Mouse (Mus musculus): ENCODE data around the gene Gimap7. TPM values are rescaled to one million over a fixed set of nuclear protein-coding genes. Genes with fewer than 3 reads are reported as not detected.

The Gimap7 gene
- total RNA-seq (2021): not detected
- long read RNA-seq, experiment 1: 0 reads
- long read RNA-seq, experiment 2: 0 reads

GRCm38 (mm10) chr6:48718455-48718854 lies at the start of gene Gimap7, which contains the start of gene Gm28053:
Gene Gimap7, plus strand, starts transcription at chr6:48718621.
Gene Gm28053, plus strand, starts transcription at chr6:48718607.
- intact Hi-C loops (cut with DNase I): no loop called here
- H3K4me3 ChIP-seq: no peak within 1 kb of the TSS
- no peak for DNase-seq (ENCODE audit: extremely low spot score in 1 of 2, low spot score in 2 of 2)
- TF ChIP-seq CTCF (IDR thresholded peaks at IDR 0.05): no peak
- H3K27ac ChIP-seq: no peak within 1 kb of the TSS

GRCm38 (mm10) chr6:48669446-48669969 lies 48.9 kb upstream of the Gimap7 start:
- intact Hi-C loops (cut with DNase I): no loop called here
- H3K27ac ChIP-seq: no peak overlapping the region
- TF ChIP-seq CTCF (IDR thresholded peaks at IDR 0.05): no peak
- H3K4me3 ChIP-seq: no peak overlapping the region
- no peak for DNase-seq (ENCODE audit: extremely low spot score in 1 of 2, low spot score in 2 of 2)

DNA sequence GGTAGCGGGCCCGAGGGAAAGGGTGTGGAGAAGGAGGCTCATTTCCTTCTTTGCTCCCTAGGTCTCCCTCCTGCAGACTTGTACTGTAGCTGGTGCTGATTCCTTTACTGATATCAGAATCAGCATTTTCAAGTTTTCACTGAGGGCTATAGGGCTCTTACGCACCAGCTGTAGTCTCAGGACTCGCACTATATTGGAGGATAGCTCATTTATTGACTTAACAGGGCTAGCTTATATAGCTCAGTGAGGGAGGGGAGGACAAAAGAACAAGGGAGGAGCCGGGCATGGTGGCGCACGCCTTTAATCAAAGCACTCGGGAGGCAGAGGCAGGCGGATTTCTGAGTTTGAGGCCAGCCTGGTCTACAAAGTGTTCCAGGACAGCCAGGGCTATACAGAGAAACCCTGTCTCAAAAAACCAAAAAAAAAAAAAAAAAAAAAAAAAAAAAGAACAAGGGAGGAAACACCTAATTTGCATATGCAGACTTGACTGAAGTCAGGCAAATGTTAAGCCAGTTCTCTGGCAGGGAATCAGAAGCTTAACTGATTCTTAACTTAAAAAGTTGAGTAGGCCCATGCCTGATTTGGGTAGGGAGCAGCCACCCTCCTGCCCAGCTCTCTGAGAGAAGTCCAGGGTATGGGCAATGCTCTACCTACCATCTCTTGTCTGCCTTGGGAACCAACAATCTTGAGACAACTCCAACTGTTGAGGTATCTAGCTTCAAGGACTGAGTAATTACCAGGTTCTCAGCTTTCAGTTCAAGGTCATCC lies 43.9 kb upstream of the Gimap7 start:
- Histone ChIP-seq H3K27ac (no peak overlapping the region), H3K4me3 (no peak overlapping the region)
- intact Hi-C loops (cut with DNase I): no loop called here
- no peak for TF ChIP-seq CTCF (IDR thresholded peaks at IDR 0.05)
- no peak for DNase-seq (ENCODE audit: extremely low spot score in 1 of 2, low spot score in 2 of 2)

GRCm38 (mm10) chr6:48675400-48675930 lies 43.0 kb upstream of the Gimap7 start:
- no peak for DNase-seq (ENCODE audit: extremely low spot score in 1 of 2, low spot score in 2 of 2)
- Histone ChIP-seq H3K27ac (no peak overlapping the region), H3K4me3 (peak overlapping the region; percentile 13; the same call in 1 of the 2 replicates)
- intact Hi-C loops (cut with DNase I): no loop called here
- TF ChIP-seq CTCF (IDR thresholded peaks at IDR 0.05): no peak

DNA sequence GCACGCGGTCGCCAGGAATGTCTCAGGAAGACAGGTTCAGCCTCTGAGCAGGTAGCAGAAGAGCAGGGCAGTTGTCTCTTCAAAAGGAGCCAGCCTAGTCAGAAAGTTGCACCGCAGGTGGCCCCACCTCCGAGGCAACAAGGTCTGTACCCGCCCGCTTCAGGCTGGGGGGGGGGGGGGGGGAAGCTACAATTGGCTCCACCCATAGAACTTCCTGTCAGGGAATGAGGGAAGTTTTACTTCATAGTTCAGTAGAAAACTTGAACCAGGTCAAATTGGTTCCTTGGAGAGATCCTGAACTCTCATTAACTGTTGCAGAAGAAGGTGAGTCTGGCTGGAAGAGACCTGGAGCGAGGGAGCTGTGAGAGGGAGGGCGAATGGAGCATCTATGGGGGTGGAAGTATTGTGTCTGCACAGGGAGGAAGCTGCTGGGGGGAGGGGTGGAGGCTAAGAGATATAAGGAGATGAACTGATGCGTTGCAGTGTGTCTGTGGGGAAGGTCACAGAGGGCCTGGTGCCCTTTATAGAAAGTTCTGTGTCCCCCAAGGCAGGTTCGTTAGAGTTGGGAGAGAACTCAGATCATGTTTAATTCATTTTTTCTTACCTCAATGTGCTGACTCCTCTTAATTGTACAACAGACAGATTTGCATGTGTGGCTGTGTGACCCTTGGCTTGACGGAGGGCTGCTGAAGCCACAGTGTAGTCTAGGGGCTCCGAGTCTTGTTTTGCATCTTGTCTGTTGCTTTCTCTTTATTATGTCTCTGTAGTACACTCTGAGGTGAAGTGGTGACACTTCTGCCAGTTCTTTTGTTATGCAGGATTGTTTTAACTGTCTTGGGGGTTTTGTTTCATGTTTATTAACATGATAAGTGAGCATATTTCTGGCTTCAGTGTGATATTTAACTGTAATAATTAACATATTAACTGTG lies 42.2 kb upstream of the Gimap7 start, which contains the start of gene Gimap9:
TSS of gene Gimap9 (plus strand) at position 199 of the 929 bp plus-strand sequence.
- Histone ChIP-seq H3K4me3 (peak within 1 kb of the TSS; percentile 13; the same call in 1 of the 2 replicates), H3K27ac (no peak within 1 kb of the TSS)
- no peak for TF ChIP-seq CTCF (IDR thresholded peaks at IDR 0.05)
- DNase-seq (ENCODE audit: extremely low spot score in 1 of 2, low spot score in 2 of 2): no peak
- intact Hi-C loops (cut with DNase I): no loop called here

DNA sequence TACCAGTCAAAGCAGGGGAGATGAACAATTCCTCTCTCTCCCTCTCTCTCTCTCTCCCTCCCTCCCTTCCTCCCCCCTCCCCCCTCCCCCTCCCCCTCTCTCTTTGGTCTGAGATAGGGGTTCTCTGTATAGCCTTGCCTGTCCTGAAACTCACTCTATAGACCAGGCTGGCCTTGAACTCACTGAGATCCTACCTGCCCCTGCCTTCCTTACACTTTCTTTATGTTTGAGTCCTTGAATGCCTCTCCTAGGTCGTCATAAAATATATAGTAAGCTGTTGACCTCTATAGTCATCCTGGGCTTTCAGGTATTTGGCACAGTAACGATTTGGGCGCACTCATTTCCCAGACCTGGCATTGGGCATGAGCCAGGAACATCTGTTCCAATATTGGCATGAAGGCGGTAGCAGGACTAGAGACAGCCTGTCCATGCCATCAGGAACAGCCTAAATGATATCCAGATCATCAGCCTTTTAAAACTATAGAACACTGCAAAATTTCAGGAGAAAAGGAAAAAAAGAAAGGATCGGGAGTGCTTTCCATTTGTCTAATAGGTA lies 41.5 kb upstream of the Gimap7 start:
- no peak for DNase-seq (ENCODE audit: extremely low spot score in 1 of 2, low spot score in 2 of 2)
- intact Hi-C loops (cut with DNase I): no loop called here
- Histone ChIP-seq H3K4me3 (no peak overlapping the region), H3K27ac (no peak overlapping the region)
- no peak for TF ChIP-seq CTCF (IDR thresholded peaks at IDR 0.05)

DNA sequence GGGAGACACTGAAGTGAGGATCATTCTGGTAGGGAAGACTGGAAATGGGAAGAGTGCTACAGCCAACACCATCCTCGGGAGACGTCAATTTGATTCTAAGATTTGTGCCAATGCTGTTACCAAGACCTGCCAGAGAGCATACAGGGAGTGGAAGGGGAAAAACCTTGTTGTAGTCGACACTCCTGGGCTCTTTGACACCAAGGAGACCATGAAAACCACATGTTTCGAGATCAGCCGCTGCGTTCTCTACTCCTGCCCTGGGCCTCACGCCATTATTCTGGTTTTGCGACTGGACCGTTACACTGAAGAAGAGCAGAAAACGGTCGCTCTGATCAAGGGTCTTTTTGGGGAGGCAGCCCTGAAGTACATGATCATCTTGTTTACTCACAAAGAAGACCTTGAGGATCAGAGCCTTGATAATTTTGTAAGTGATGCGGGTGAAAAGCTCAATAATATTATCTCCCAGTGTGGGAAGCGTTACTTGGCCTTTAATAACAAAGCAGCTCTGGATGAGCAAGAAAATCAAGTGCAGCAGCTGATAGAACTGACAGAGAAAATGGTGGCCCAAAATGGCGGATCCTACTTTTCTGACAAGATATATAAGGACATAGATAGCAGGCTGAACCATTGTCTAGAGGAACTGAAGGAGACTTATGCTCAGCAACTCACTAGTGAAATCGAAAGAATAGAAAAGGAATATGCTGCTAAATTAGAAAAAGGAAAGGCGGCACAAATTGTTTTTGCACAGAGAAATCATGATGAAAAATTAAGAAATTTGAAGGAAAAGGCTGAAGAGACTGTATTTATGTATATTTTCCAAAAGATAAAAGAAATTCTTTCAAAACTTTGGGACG lies 40.7 kb upstream of the Gimap7 start:
- no peak for DNase-seq (ENCODE audit: extremely low spot score in 1 of 2, low spot score in 2 of 2)
- intact Hi-C loops (cut with DNase I): no loop called here
- no peak overlapping the region for H3K27ac ChIP-seq
- no peak overlapping the region for H3K4me3 ChIP-seq
- no peak for TF ChIP-seq CTCF (IDR thresholded peaks at IDR 0.05)

- TF ChIP-seq CTCF (IDR thresholded peaks at IDR 0.05): no peak
- intact Hi-C loops (cut with DNase I): no loop called here
- no peak overlapping the region for H3K4me3 ChIP-seq
- DNase-seq (ENCODE audit: extremely low spot score in 1 of 2, low spot score in 2 of 2): no peak
- H3K27ac ChIP-seq: no peak overlapping the region
Observed at GRCm38 (mm10) chr6:48678391-48678790, 40.0 kb upstream of the Gimap7 start.

GRCm38 (mm10) chr6:48679701-48680100 lies 38.7 kb upstream of the Gimap7 start:
- DNase-seq (ENCODE audit: extremely low spot score in 1 of 2, low spot score in 2 of 2): no peak
- TF ChIP-seq CTCF (IDR thresholded peaks at IDR 0.05): no peak
- intact Hi-C loops (cut with DNase I): no loop called here

DNA sequence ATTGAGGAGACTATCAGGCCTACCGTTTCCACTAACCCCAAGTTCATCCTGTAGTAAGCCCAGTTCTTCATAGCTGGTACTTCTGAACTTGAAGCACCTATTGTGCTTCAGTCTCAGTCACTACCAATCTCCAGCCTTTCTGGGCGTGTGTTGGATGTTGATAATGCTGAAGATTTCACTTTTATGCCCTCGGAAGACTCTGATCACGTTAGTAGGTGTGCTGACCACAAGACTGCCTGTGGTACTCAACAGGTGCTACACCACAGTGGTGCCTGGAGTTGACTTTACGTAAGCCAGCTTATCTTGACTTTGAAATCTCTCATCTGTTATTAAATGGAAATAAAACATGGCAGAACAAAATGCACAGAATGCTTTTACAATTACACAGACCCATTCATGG lies 38.0 kb upstream of the Gimap7 start:
- Histone ChIP-seq H3K4me3 (no peak overlapping the region), H3K27ac (no peak overlapping the region)
- intact Hi-C loops (cut with DNase I): no loop called here
- DNase-seq (ENCODE audit: extremely low spot score in 1 of 2, low spot score in 2 of 2): no peak
- no peak for TF ChIP-seq CTCF (IDR thresholded peaks at IDR 0.05)

More at GRCm38 (mm10) chr6:48679701-48680100, 38.7 kb upstream of the Gimap7 start:
- Histone ChIP-seq H3K4me3 (no peak overlapping the region), H3K27ac (no peak overlapping the region)

All from left cerebral cortex, adult 2 months (tissue).